In genomic region chr15:25642214-25643058, GRCm38 (mm10) we compare ENCODE assay signal across 7 mouse cellular contexts.
A peak's percentile ranks its signal among the peaks of the same experiment; 100 is the strongest.
DNase-seq lines count a peak whose midpoint lies in the region.

No protein-coding gene starts in this region.

- peak; percentile 16 to 26 for DNase-seq in right cerebral cortex, adult 2 months (ENCODE audit: low spot score in 2 of 2)
- no peak for DNase-seq in right cerebral cortex, postnatal 25 days
- peak; percentile 69 for DNase-seq in forelimb bud, embryonic 11.5 days (ENCODE audit: low read depth, low spot score)
- peak; percentile 60 to 72 for DNase-seq in kidney, postnatal 36 days
- no peak for DNase-seq in urinary bladder, postnatal 25 days (ENCODE audit: low spot score)
- DNase-seq in B cell, adult 2 months = no peak
- DNase-seq in layer of hippocampus, adult 9-11 months = no peak

Comparison
In these comparisons a context has a peak if more than half of its experiments do, and no peak if none do; other contexts are left out.
1. DNase-seq: peak in right cerebral cortex, adult 2 months (2 of 2), forelimb bud, embryonic 11.5 days (single experiment) and kidney, postnatal 36 days (2 of 2); none in right cerebral cortex, postnatal 25 days (single experiment), urinary bladder, postnatal 25 days (single experiment), B cell, adult 2 months (0 of 2) and layer of hippocampus, adult 9-11 months (single experiment).